Mouse (Mus musculus): ENCODE results near the gene Stk32c.

Stk32c gene

DNA sequence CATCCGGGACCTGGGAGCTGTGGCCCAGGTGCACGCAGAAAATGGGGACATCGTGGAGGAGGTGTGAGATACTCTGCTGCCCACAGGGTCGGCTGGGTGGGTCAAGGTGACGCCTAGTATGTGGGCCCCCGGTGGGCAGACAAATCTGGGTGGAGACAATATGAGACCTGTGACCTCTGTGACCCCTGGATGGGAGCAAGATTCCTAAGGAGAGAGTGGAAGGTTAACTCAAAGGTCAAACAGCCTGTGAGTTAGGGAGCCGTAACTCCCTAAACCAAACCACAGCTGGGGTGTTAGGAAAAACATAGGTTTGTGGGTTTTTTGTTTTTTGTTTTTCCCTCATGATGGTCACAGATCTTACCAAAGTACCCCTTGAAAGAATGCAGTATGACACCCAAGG is 119.3 kb downstream of the Stk32c start:
- DNase-seq (ENCODE audit: low read depth, low spot score), result no peak

DNA sequence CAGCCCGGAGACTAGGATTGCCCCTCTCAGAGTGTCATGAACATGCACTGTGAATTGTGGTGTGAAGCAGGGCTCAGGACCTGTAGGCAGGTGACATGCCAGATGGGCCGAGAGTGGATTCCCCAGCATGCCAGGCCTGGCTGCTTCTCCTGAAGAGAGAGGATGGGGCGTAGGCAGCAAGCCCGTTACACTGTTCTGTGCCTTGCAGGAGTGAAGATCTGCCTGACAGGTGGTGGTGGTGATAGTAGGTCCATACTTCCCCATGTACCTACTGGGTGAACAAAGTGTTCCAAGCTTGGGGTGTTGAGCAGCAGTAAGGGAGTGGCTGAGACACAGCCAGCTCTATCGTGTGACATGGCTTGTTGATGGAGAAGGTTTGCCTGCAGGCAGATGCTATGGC is 120.0 kb downstream of the Stk32c start:
- DNase-seq (ENCODE audit: low read depth, low spot score), result no peak

DNA sequence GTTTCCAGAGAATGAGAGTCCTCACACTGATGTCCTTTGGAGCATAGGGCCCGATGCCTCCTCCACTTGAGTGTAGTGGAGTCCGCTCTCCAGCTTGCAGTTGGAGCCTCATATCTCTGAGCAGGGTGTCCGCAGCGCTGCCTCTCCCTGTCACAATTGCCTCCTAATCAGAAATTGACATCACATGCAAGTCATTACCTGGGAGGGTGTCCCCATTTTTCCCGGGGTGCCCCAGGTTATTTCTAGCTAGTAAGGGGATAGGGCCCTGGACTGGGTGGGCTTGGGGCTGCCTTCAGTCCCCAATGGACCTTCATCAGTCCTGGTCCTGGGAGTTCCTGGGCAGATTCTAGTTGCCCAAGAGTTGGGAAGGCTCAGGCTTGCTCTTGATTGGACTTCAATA is 120.4 kb downstream of the Stk32c start:
- no peak for DNase-seq (ENCODE audit: low read depth, low spot score)

DNA sequence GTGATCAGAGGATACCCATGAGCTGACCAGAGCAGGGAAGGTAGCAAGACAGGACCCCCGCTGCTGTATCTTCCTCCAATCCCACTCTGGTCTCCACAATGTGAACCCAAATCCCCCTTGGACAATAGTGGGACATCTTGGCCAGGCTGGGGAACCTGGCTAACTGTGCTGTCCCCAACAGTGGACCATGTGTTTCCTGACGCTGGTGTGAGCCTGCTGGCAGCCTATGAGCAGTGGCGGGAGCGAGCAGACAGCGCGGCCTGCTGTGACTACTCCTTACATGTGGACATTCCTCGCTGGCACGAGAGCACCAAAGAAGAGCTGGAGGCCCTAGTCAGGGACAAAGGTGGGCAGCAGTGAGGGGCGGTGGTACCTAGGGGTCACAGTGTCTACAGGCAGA is 121.4 kb downstream of the Stk32c start:
- no peak for DNase-seq (ENCODE audit: low read depth, low spot score)

DNA sequence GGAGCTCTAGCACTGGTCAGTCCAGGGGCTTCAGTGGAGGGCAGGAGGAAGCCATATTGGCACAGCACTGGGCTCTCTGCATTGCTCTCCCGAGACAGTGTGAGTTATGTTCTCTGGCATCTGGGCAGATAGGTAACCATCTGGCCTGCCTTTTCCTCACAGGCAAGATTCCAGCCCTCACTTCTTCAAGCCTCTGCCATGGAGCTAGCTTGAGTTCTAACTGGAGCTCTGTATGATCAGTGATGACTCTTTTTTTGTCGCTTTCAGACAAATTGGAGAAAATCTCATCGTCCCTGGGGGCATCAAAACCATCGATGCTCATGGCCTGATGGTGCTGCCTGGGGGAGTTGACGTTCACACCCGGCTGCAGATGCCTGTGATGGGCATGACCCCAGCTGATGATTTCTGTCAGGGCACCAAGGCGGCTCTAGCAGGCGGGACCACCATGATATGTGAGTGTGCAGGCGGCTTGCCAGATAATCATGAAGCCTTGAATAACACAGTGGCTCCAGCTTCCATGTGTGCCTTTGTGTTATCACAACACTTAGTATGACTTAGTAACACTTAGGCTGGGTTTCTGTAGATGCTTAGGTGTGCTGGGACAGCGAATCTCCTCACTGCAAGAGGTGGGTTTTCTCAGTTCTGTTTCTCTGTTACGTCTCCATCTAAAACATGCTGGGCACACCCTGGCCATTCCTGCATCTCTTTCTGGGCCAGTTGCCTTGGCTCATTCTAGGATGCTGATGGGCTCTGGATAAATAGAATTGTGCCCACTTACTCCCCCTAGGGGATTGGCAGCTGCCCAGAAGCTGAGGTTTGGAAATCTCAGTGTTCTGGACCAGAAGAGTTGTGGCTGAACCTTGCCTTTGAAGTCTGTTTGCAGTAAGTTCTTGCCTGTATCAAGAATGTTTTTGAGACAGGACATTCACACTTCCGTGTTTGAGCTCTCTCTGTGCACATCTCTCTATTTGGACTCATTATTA is 122.9 kb downstream of the Stk32c start:
- DNase-seq (ENCODE audit: low read depth, low spot score), result no peak

DNA sequence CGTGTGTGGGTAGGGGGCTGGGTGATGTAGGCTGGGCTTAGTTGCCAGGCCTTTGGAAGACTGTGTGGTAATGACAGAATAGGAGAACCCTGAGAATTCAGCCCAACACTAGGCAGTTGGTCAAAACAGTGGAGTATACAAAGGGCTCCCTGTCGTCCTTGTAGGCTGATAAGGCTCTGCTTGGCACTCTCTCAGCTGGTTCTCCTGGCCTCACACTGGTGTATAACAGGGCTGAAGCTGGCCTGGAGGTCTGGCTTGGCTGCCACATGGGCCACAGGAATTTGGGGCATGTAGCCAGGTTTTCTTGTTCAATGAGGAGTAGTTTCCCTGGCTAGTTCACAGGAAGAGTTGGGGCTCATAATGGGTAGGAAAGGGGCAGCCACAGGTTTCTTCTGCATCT is 125.3 kb downstream of the Stk32c start:
- no peak for DNase-seq (ENCODE audit: low read depth, low spot score)

DNA sequence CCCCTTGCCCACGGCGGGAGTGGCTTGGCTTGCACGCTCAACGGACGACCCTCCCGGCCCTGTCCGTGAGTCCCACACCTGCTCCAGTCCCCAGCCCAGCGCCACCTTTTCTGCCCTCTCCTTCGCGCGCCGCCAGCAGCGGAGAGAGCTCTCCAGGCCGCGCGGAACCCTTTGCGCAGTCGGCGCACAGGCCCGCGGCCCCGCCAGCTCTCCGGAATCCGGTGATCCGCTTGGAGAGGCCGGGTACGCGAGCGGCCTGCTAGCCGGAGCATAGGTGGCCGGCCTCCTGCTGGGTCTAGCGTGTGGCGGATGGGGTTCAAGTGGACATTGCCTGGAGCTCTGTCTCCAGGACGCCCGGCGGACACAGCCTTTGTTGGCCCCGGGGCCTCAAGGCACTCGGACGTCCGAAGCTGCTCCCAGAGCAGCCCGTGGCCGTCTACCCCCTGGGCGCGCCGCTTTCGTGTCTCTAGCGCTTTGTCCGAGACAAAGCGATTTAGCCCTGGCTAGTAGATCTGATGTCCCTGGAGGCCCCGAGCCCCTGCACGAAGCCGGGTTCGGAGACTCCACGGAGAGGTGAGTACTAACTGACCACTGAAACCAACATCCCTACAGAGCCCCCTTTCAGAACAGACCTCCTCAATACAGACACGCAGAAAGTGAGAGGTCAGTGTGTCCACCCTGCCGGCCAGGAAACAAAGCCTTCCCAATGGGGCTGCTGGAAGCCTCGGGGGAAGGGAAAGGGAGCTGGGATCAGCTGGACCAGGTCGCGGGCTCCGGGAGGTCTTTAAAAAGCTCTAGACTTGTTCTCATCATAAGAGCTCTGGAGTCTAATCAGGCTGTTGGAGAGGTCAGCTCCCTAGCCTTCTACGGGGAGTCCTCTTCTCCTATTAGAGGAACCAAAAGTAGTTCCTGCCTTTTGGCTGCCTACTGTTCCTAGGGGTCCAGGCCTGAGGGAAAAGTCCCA is 126.6 kb downstream of the Stk32c start:
- no peak for DNase-seq (ENCODE audit: low read depth, low spot score)

DNA sequence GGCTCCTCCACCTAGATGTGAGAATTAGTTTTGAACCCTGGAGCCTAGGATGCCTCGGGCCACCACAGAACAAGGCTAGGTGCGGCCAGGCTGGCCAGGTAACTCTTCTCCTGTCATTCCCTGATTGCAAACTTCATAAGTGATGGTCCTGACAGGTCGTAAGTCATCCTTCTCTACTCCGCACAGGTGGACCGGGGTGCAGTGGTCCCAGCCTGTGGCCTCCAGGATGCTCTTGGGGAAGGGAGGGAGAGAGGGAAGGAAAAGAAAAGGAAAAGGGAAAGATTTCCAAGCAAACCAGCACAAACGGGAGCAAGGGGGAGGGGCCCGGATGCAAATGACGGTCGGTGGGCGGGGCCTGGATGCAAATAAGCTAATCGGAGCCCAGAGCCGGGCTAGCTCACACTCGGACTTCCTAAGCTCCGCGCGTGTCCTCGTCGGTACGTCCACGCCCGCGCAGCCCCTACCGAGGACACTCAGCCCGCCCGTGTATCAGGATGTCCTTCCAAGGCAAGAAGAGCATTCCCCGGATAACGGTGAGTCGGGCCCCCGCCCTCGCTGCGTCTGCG is 127.4 kb downstream of the Stk32c start, which contains the start of gene Dpysl4:
Gene Dpysl4 (plus strand): TSS at position 373 of the 566 bp plus-strand sequence.
- peak; percentile 77 for DNase-seq (ENCODE audit: low read depth, low spot score)

DNA sequence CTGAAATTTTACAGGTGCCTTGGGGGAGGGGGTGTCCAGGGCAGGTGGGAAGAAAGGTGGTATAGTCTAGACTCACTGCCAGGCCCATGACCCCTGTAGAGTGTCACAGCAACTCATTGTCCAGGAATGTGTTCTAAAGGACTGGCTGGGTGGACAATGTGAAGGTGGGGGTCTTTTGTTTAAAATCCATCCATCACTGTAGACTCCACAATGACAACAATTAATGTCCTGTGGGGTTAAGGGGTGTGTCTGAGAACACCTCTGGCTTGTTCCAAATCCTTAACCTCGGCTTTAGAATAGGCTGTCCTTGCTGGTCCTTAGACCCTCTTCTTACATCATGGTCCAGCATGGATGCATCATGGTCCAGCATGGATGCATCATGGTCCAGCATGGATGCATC is 128.8 kb downstream of the Stk32c start:
- no peak for DNase-seq (ENCODE audit: low read depth, low spot score)

DNA sequence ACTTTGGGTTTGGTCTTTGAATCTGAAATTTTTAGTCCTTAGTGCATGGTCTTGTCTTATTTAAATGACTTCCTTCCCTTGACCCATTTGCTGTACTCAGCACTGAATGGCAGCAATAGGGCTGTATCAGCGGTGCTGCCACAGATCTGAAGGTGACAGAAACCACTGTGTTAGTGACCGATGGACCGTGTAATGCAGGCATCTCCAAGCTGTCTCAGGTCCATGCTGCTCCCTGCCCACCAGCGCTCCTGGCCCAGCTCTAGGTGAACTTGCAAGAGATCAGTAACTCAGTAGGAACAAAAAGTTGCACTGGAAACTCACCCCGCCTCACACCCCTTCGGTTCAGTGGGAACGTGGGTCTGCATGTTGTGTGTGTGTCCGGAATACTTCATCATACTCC is 130.8 kb downstream of the Stk32c start:
- no peak for DNase-seq (ENCODE audit: low read depth, low spot score)

DNA sequence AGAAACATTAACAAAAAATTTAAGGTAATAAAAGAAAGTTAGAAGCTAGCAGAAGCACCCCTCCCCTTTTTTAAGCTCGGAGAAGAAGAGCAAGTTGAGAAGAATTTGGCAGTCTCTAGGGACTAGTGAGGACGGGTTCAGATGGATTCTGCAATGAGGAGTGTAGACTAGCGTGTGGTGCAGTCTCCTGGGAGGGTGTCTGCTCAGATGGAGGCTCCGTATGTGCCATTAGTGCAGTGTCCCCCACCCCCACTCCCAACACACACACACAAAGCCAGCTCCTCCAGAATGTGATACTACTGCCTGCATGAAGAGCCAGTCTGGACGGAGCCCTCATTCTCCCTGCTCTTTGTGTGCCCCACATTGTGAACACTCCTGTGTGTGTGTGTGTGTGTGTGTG is 131.9 kb downstream of the Stk32c start:
- DNase-seq (ENCODE audit: low read depth, low spot score), result no peak

DNA sequence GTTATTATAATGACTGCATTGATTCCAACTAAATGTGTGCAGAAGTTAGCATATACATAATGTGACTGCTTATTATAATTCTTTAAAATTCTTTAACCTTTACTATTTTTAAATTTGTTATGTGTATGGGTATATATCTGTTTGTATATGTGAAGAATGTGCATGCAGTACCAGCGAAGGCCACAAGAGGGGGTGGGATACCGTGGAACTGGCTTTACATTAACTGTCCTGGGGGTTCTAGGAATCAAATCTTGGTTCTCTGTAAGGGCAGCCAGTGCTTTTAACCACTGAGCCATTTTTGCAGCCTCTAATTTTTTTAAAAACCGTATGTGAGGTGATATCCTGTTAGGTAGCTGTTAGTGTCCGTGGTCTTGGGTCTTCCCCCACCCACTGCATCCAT is 132.4 kb downstream of the Stk32c start:
- no peak for DNase-seq (ENCODE audit: low read depth, low spot score)

DNA sequence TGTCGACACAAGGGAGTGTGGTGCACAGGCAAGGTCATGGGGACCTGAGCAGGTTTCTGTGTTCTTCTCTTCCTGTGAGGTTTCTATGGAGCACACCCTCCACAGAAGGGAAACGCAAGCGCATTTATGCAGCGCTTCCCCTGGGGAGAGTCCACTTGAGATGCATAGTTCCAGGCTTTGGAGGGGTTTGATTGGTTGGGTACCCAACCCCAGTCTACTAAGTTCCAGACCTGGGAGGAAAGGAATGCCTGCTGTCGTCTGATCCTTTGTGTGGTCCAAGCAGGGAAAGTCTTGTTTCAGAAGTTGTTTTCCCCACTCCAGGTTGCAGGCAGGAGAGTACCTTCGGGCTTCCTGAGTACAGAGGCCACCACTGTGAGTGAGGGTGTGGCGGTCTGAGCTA is 134.0 kb downstream of the Stk32c start:
- DNase-seq (ENCODE audit: low read depth, low spot score), result no peak

DNA sequence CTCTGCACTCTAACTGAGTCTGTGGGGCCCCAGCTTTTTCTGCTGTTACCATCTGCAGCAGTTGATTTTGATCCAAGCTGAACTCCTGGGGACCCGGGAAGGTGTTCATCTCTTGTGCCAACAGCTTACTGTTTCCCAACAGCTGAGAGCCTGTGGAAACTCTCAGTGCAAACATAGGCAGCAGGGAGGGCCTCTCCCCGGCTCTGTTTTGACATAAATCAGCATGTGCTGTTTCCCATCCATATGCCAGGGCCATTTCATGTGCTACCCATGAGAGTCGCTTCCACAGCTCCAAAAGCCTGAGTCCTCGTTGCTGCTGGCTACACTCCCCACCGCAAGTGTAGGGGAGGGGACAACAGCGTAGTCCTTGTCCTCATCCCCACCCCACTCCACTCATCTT is 134.9 kb downstream of the Stk32c start:
- DNase-seq (ENCODE audit: low read depth, low spot score), result no peak

DNA sequence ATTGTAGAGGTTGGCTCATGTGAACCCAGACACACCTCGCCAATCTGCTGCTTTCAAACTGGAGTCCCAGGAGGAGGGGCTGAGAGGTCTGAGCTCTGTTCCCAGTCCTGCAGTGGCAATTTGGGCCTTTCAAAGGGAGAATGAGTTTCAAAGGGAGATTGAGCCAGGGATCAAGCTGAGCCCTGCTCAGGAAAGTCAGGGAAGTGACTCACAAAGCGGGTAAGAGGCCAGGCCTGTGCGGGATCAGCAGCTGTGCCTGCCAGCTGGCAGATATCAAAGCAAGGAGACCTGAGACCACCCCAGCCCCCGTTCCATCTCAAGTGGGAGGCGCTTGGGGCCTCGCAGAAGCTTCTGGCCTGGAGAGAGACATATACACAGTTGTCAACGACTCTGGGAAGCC is 135.8 kb downstream of the Stk32c start:
- no peak for DNase-seq (ENCODE audit: low read depth, low spot score)

DNA sequence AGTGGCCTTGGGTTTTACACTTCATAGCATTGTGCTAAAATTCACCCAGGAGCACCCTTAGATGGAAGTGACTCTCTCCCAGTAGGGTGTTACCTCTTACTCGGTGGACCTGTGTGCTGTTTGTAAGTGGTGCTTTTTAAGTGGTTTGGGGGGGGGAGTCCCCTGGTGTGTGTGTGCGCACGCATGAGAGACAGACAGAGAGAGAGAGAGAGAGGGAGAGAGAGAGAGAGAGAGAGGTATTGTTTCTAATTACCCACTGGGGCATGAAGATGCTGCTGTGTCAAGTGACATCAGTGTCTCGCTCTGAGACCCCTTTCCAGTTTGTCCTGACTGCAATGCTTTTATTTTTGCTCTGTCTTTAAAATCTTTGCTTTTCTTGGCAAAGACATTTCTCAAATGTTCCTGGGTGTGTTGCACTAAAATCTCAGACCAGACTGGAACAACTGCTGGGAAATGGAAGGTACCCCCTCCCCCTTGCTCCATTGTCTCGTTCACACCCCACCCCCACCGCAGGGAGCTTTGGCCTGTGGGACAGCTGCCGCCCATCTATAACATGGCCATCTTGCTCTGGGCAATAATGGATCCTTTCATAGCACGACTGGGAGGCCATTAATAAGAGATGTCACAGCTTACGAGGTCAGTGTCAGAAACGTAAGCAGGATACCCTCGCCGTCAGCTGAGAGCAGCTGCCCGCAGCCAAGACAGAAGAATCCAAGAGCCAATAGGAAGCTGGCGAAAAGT is 137.9 kb downstream of the Stk32c start:
- DNase-seq (ENCODE audit: low read depth, low spot score), result no peak

DNA sequence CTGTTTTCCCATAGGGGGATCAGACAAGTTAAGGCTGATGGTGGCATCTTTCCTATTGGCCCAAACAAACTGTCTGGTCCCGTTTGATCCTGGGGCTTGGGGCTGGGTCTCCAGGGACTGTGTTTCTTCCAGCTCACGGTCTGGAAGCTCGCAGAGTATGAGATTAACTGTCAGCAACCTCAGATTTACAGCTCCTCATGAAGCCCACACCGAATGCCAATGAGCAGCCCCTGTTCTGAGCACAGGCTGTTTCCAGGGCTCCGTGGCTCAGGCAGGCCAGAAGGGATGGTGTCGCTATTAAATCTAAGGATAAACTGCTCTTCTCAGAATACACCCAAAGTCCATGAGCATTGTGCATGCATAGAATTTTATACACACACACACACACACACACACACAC is 138.9 kb downstream of the Stk32c start:
- no peak for DNase-seq (ENCODE audit: low read depth, low spot score)

DNA sequence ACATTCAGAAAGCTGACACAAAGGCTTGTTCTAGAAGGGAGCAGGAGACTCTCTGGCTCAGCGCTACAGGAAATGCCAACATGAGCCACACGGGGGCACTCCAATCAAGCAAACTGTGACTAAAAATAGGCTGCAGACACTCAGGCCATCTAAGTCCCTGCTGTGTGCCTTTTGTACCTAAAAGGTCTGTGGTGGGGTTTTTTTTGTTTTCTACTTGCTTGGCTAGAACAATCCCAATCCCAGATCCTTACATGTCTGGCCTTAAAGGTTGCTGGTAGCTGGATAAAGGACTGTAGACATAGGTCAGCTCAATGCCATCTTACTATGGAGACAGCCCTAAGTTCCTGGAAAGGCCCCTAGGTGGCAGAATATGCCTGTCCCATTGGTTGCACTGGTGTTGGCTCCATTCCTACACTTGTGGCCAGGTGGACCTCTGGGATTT is 144.9 kb downstream of the Stk32c start:
- DNase-seq (ENCODE audit: low read depth, low spot score), result peak; percentile 75

DNA sequence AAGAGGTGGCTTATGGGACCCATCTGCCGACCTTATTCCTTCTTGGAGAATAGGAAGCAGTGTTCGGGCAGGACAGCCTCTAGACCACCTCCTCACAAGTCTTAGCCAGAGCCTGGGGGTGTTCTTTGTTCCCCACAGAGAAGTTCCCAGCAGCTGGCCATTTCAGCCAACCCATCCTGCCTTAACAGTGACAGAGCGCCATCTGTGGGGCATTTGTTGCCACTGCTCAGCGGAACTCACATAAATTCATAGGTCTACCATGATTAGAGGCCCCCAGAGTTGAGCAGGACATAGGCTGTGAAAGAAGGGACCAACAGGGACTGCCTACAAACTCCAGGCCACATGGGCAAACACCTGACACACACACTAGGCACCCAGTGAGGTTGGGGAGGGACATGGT is 149.7 kb downstream of the Stk32c start:
- DNase-seq (ENCODE audit: low read depth, low spot score), result no peak
